Mouse (Mus musculus): ENCODE data around the gene Thbs3.

The Thbs3 gene

GRCm38 (mm10) chr3:89227307-89228179 lies 12.6 kb downstream of the Thbs3 start:
- DNase-seq (ENCODE audit: low spot score in 2 of 2): peak in 1 of 2 experiments; percentile 31

GRCm38 (mm10) chr3:89228180-89228549 lies 13.2 kb downstream of the Thbs3 start:
- DNase-seq (ENCODE audit: low spot score in 2 of 2): peak; percentile 75 to 87

- no peak for DNase-seq (ENCODE audit: low spot score in 2 of 2)
These were observed 13.9 kb downstream of the Thbs3 start, which contains the start of gene Muc1 for GRCm38 (mm10) chr3:89228836-89229235. Muc1 (plus strand) TSS chr3:89229057.

- DNase-seq (ENCODE audit: low spot score in 2 of 2): no peak
These were observed 14.3 kb downstream of the Thbs3 start for GRCm38 (mm10) chr3:89229276-89229675.

GRCm38 (mm10) chr3:89230561-89230960 lies 15.6 kb downstream of the Thbs3 start:
- no peak for DNase-seq (ENCODE audit: low spot score in 2 of 2)

GRCm38 (mm10) chr3:89231345-89231744 lies 16.4 kb downstream of the Thbs3 start:
- DNase-seq (ENCODE audit: low spot score in 2 of 2): no peak

GRCm38 (mm10) chr3:89231772-89232275 lies 16.8 kb downstream of the Thbs3 start:
- no peak for DNase-seq (ENCODE audit: low spot score in 2 of 2)

- no peak for DNase-seq (ENCODE audit: low spot score in 2 of 2)
These were observed 17.6 kb downstream of the Thbs3 start for GRCm38 (mm10) chr3:89232614-89233013.

- no peak for DNase-seq (ENCODE audit: low spot score in 2 of 2)
These were observed 18.7 kb downstream of the Thbs3 start for GRCm38 (mm10) chr3:89233562-89234110.

- no peak for DNase-seq (ENCODE audit: low spot score in 2 of 2)
These were observed 21.5 kb downstream of the Thbs3 start for GRCm38 (mm10) chr3:89236516-89236915.

GRCm38 (mm10) chr3:89237682-89238081 lies 22.7 kb downstream of the Thbs3 start:
- DNase-seq (ENCODE audit: low spot score in 2 of 2): no peak

GRCm38 (mm10) chr3:89238494-89238893 lies 23.5 kb downstream of the Thbs3 start:
- DNase-seq (ENCODE audit: low spot score in 2 of 2): no peak

GRCm38 (mm10) chr3:89242331-89242895 lies 27.4 kb downstream of the Thbs3 start:
- DNase-seq (ENCODE audit: low spot score in 2 of 2): peak in 1 of 2 experiments; percentile 64

GRCm38 (mm10) chr3:89243609-89244008 lies 28.6 kb downstream of the Thbs3 start:
- DNase-seq (ENCODE audit: low spot score in 2 of 2): peak; percentile 34 to 59

GRCm38 (mm10) chr3:89244158-89244981 lies 29.4 kb downstream of the Thbs3 start:
- DNase-seq (ENCODE audit: low spot score in 2 of 2): no peak

GRCm38 (mm10) chr3:89244982-89245687 lies 30.2 kb downstream of the Thbs3 start:
- no peak for DNase-seq (ENCODE audit: low spot score in 2 of 2)

GRCm38 (mm10) chr3:89245688-89246171 lies 30.8 kb downstream of the Thbs3 start, which contains the start of gene Krtcap2:
Krtcap2 (plus strand) TSS chr3:89245966.
- DNase-seq (ENCODE audit: low spot score in 2 of 2): no peak

GRCm38 (mm10) chr3:89246261-89247100 lies 31.5 kb downstream of the Thbs3 start, which contains the start of gene Trim46:
Trim46 (minus strand) TSS chr3:89246309.
- peak; percentile 65 to 81 for DNase-seq (ENCODE audit: low spot score in 2 of 2)

GRCm38 (mm10) chr3:89247466-89247865 lies 32.5 kb downstream of the Thbs3 start:
- DNase-seq (ENCODE audit: low spot score in 2 of 2): no peak
